Mouse (Mus musculus) heart, embryonic 10.5 days (tissue): ENCODE measurements around the gene Adcy1. TPM values are rescaled to one million over a fixed set of nuclear protein-coding genes. Genes with fewer than 3 reads are reported as not detected.

Source experiments
- DNase-seq: peaks from one replicate; pipeline ENCODE4 v3.0.0-alpha.2; 2017; ENCODE audit warnings: low spot score
- H3K27ac ChIP-seq: fragments of 300-500 bp; sonication (generic); 2 replicates; pipeline ENCODE4 v1.5.1; 2016; ENCODE audit warnings: mild to moderate bottlenecking
- H3K27me3 ChIP-seq: fragments of 300-500 bp; sonication (generic); 2 replicates; pipeline ENCODE4 v1.6.1; 2016; ENCODE audit warnings: mild to moderate bottlenecking; ENCODE audit not compliant: poor library complexity, insufficient read depth, severe bottlenecking
- H3K36me3 ChIP-seq: fragments of 300-500 bp; sonication (generic); 2 replicates; pipeline ENCODE4 v1.6.1; 2016; ENCODE audit warnings: mild to moderate bottlenecking, moderate library complexity
- H3K4me1 ChIP-seq: fragments of 300-500 bp; sonication (generic); 2 replicates; pipeline ENCODE4 v1.6.1; 2016; ENCODE audit warnings: mild to moderate bottlenecking
- H3K4me3 ChIP-seq: fragments of 300-500 bp; sonication (generic); 2 replicates; pipeline ENCODE4 v1.5.1; 2016; ENCODE audit warnings: mild to moderate bottlenecking, moderate library complexity
- H3K9me3 ChIP-seq: fragments of 300-500 bp; sonication (generic); 2 replicates; pipeline ENCODE4 v1.6.1; 2016; ENCODE audit warnings: mild to moderate bottlenecking, moderate library complexity
- WGBS: fragments of 180-500 bp; shearing (Covaris S2); methylation state at CpG from one replicate; pipeline ENCODE4 v1.1.7; 2016; 5-methylcytosine and 5-hydroxymethylcytosine counted together
- polyA plus RNA-seq: library from polyadenylated mRNA; unstranded; fragments of >200 nt; fragmentation: Nextera tagmentation; extraction: Ambion mirVana; gene quantifications from 2 replicates; pipeline ENCODE4 v1.2.1, GENCODE M21; 2016

Adcy1 gene
- polyA plus RNA-seq, 1 experiment from 2014 or later, result 2.0 TPM

DNA sequence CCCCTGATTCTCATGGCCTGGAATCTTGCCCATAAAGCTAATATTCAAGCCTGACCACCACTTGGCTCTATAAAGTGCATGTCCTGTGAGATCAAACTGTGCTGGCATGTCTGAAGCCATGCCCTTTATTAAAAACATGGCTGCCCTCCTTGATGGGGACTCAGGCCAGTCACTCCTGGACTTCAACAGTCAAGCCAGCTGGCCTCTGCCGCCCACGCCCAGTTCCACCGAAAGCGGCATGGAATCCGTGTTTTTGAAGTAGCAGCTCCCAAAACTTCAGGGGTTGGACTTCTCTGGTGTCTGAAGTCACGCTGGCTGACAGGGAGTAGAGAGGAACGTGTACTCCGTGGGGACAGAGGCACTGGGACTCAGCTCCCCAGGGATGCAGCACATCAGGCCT, 84.2 kb downstream of the Adcy1 start:
- Histone ChIP-seq H3K4me3 (no peak overlapping the region), H3K27ac (no peak overlapping the region), H3K9me3 (no peaks in the 10 kb centered on the region), H3K36me3 (peaks cover 19% of the 10 kb centered on the region), H3K4me1 (peaks cover 15% of the 10 kb centered on the region), H3K27me3 (no peaks in the 10 kb centered on the region)
- 86% methylated on average over 8 of the region's 8 CpGs for WGBS
- DNase-seq, result no peak

DNA sequence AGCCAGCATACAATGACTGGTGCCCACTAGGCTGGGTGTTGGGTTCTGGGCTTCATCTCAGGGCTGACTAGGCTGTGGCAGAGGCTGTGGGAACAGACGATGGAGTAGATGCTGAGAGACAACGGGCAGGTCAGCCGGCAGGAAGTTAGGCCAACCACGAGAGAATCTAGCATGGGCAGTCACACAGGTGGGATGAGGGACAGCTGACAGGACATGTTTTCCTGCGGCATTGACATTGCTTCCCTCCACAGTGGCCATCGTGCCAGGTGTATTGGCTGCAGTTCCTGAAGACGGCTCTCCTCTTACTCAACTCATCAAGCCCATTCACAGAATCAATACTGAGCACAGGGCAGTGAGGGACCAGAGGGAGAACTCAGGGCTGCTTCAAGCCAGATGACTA, 84.7 kb downstream of the Adcy1 start:
- no peaks in the 10 kb centered on the region for H3K9me3 ChIP-seq
- H3K36me3 ChIP-seq, result peaks cover 20% of the 10 kb centered on the region
- H3K27me3 ChIP-seq, result no peaks in the 10 kb centered on the region
- peaks cover 11% of the 10 kb centered on the region; the same call in 1 of the 2 replicates for H3K4me1 ChIP-seq
- H3K27ac ChIP-seq, result no peak overlapping the region
- no peak for DNase-seq
- H3K4me3 ChIP-seq, result no peak overlapping the region
- 83% methylated on average over 7 of the region's 7 CpGs for WGBS

DNA sequence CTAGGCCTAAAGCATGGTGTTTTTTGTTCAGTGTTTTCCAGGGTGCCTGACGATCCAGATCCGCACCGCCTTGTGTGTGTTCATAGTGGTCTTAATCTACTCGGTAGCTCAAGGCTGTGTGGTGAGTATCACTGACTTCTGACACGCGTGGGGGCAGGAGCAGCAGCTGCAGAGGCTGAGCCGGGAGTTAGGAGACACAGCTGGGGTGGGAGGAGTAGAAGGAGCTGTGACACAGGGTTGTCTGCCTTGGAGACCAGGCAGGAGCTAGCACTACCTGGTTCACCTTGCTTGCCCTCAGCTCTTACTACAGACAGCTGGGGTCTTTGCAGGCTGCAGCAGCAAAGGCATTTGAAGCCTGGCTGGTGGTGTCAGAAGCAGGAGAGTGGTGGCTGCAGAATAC, 86.2 kb downstream of the Adcy1 start:
- 71% methylated on average over 7 of the region's 7 CpGs for WGBS
- no peak overlapping the region for H3K27ac ChIP-seq

DNA sequence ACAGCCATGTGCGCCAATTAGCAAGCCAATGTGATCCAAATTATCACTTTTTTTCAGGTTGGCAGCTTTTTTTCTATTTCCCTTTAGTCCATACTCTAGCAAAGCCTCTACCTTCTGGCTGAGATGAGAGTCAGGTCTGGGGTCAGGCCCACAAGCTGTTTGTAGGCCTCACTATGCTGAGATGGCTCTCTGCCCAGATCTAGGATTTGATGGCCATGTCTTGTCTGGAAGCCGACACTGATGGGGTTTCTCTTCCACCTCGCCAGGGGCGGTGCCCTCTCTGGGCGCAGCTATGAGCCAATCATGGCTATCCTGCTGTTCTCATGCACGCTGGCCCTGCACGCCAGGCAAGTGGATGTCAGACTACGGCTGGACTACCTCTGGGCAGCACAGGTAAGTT, 87.2 kb downstream of the Adcy1 start:
- DNase-seq, result no peak
- Histone ChIP-seq H3K4me1 (0 out of 2 replicates have a peak, but pooled peaks cover 7% of the 10 kb centered on the region), H3K27ac (no peak overlapping the region), H3K27me3 (no peaks in the 10 kb centered on the region), H3K4me3 (no peak overlapping the region), H3K9me3 (no peaks in the 10 kb centered on the region), H3K36me3 (peaks cover 20% of the 10 kb centered on the region)
- 89% methylated on average over 8 of the region's 8 CpGs for WGBS

More for the DNA sequence above, 86.2 kb downstream of the Adcy1 start:
- Histone ChIP-seq H3K4me1 (peaks cover 11% of the 10 kb centered on the region; the same call in 1 of the 2 replicates), H3K4me3 (no peak overlapping the region), H3K27me3 (no peaks in the 10 kb centered on the region), H3K9me3 (no peaks in the 10 kb centered on the region), H3K36me3 (peaks cover 20% of the 10 kb centered on the region)
- DNase-seq, result no peak

DNA sequence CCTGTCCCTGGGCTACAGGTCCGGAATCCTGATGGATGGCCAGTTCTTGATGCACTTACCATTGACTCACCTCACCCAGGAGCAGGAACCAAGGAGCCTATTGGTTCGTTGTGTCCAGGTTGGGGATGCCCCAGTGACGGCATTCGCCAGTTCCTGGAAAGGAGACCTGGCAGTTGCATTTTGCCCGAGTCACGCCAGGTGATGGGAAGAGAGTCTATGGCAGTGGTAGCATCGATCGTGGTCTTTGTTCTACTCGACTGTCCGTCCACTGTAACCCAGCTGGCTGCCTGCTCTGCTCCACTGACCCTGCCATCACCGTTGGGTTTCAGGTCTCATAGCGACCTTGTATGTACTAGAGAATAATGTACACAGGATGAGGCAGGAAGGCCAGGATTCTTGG, 89.1 kb downstream of the Adcy1 start:
- Histone ChIP-seq H3K4me3 (no peak overlapping the region), H3K9me3 (no peaks in the 10 kb centered on the region), H3K27ac (no peak overlapping the region), H3K4me1 (0 out of 2 replicates have a peak, but pooled peaks cover 7% of the 10 kb centered on the region), H3K27me3 (no peaks in the 10 kb centered on the region), H3K36me3 (peaks cover 15% of the 10 kb centered on the region)
- DNase-seq, result no peak
- WGBS, result 92% methylated on average over 12 of the region's 12 CpGs

DNA sequence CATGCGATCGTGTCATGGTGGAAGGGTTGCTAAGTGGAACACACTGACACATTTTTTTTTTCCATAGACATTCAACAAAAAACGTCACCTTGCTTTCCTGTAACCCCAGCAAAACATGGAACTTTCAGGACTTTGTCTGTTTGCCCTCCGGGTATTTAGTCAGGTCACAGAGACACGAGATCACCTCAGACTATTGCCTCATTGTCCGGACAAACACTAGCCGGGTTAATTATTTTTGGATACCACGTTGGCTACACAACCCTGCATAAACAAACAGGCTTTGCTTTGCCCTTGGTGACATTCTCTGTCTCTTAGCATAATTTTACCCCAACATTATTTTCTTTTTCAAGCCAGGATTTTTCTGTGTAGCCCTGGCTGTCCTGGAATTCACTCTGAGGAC, 89.8 kb downstream of the Adcy1 start:
- H3K4me1 ChIP-seq, result 0 out of 2 replicates have a peak, but pooled peaks cover 7% of the 10 kb centered on the region
- no peak overlapping the region for H3K4me3 ChIP-seq
- H3K9me3 ChIP-seq, result no peaks in the 10 kb centered on the region
- H3K27ac ChIP-seq, result no peak overlapping the region
- 84% methylated on average over 8 of the region's 8 CpGs for WGBS
- DNase-seq, result no peak
- peaks cover 13% of the 10 kb centered on the region for H3K36me3 ChIP-seq
- H3K27me3 ChIP-seq, result no peaks in the 10 kb centered on the region

DNA sequence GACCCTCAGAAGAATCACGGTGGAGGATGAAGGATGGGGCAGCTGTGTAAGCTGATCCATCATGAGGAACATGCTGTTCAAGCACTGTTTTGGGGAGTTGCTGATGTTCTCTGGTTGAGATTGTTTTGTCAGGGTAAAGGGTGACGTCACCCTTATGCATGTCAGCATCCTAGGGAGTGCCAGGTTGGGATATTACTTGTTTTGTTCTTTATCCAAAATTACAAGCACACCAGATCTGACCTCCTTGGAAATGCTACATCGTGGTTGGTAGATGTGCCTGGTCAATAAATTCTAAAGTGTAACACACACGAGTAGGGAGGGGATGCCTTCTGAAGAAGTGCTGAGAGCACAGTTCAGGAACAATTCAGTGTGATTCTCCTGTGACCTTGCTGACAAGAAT, 93.1 kb downstream of the Adcy1 start:
- peaks cover 12% of the 10 kb centered on the region for H3K4me1 ChIP-seq
- peaks cover 4% of the 10 kb centered on the region; the same call in 1 of the 2 replicates for H3K36me3 ChIP-seq
- WGBS, result 66% methylated on average over 4 of the region's 4 CpGs
- H3K27me3 ChIP-seq, result no peaks in the 10 kb centered on the region
- no peak overlapping the region for H3K4me3 ChIP-seq
- H3K9me3 ChIP-seq, result no peaks in the 10 kb centered on the region
- no peak for DNase-seq
- H3K27ac ChIP-seq, result no peak overlapping the region

DNA sequence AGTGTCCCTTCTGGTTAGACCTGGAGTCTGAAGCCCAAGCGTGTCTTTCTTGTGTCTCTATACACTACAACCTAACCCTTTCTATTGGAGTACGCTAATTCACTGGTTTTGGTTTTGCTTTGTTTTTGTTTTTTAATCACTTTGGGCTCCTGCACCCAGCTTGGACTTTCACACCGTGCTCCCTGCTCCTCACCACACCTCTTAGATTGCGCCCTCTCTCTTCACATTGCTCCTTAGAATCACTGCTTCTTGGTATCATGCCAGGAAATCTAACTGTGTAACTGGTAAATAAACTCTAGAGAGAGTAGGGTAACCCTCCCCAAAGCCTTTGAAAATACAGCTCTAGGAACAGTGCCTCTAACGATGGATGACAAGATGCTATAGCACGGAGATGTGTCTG, 94.9 kb downstream of the Adcy1 start:
- 86% methylated on average over 6 of the region's 6 CpGs for WGBS

DNA sequence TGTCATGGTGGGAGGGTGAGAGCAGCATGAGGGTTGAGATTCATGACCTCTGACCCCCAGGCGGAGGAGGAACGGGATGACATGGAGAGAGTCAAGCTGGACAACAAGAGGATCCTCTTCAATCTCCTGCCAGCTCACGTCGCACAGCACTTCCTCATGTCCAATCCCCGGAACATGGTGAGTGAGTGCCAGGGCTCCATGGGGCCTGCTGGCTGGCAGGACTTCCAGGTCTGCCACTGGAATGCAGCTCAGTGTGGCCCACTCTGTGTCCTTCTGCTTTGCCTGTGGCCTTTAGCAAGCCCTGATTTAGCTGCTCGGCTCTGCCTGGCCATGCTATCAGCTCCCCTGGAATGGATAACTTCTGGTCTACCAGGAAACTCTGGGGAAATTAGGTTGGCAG, 96.9 kb downstream of the Adcy1 start:
- H3K9me3 ChIP-seq, result no peaks in the 10 kb centered on the region
- H3K4me1 ChIP-seq, result peaks cover 12% of the 10 kb centered on the region
- no peak for DNase-seq
- 68% methylated on average over 6 of the region's 6 CpGs for WGBS
- H3K27ac ChIP-seq, result peak overlapping the region; percentile 59
- H3K27me3 ChIP-seq, result no peaks in the 10 kb centered on the region
- H3K36me3 ChIP-seq, result no peaks in the 10 kb centered on the region
- no peak overlapping the region for H3K4me3 ChIP-seq

More for the DNA sequence above, 94.9 kb downstream of the Adcy1 start:
- no peaks in the 10 kb centered on the region for H3K36me3 ChIP-seq
- peaks cover 12% of the 10 kb centered on the region for H3K4me1 ChIP-seq
- DNase-seq, result no peak
- H3K9me3 ChIP-seq, result no peaks in the 10 kb centered on the region
- no peak overlapping the region for H3K4me3 ChIP-seq
- H3K27ac ChIP-seq, result no peak overlapping the region
- H3K27me3 ChIP-seq, result no peaks in the 10 kb centered on the region

DNA sequence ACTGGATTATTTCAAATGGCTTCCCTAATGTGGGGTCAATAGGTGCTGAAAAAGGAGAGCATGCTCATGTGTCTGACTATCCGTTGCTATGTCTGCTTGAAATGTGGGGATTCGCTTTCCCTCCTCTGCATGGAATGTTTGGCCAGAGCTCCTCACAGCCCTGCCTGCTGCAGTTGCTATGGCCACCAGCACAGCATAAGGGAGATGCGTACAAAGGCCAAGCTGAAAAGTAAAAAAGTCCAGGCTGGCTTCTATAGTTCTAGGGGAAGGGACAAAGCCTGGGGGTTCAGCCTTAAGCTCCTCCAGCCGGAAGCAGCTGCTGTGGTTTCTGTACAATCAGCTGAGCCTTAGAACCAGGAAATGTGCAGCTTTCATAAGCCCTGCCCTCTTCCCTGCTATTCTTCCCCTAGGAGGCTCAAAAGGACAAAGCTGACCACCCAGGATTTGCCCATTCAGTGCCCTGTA, 97.4 kb downstream of the Adcy1 start:
- no peaks in the 10 kb centered on the region for H3K9me3 ChIP-seq
- 0 out of 2 replicates have a peak, but pooled peaks cover 3% of the 10 kb centered on the region for H3K36me3 ChIP-seq
- no peaks in the 10 kb centered on the region for H3K27me3 ChIP-seq
- no peak overlapping the region for H3K4me3 ChIP-seq
- WGBS, result 70% methylated on average over 4 of the region's 4 CpGs
- peaks cover 12% of the 10 kb centered on the region for H3K4me1 ChIP-seq
- no peak overlapping the region for H3K27ac ChIP-seq
- no peak for DNase-seq

DNA sequence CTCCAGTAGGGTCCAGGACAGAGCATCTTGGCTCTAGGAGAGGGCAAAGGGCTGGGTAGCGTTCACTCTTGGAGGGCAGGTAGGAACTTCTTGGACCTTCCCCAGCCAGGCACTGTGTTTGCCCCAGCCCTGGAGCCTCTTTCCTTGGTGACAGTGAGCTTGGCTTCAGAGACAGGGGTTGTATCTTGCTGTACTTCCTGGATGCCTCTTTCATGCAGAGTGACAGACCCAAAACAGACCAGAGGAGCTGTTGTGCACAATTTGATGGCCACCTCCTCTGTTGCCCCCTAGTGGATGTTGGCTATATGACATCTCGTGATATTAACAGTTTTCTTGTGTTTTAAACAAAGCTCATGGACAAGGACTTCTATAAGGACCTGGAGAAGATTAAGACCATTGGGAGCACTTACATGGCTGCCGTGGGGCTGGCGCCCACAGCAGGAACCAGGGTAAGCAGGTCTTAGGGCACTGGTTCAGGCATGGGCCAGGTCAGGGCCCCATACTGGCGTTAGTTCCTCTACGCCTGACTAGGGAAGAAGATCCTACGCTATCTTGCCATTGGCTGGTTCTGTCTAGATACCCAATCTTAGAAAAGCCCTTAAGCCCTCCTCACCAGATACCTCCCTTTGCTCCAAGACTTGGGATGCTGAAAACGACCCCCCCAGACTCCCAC, 98.3 kb downstream of the Adcy1 start:
- Histone ChIP-seq H3K4me3 (no peak overlapping the region), H3K4me1 (peaks cover 12% of the 10 kb centered on the region), H3K9me3 (no peaks in the 10 kb centered on the region), H3K36me3 (0 out of 2 replicates have a peak, but pooled peaks cover 7% of the 10 kb centered on the region), H3K27me3 (no peaks in the 10 kb centered on the region), H3K27ac (no peak overlapping the region)
- no peak for DNase-seq
- 72% methylated on average over 8 of the region's 8 CpGs for WGBS

DNA sequence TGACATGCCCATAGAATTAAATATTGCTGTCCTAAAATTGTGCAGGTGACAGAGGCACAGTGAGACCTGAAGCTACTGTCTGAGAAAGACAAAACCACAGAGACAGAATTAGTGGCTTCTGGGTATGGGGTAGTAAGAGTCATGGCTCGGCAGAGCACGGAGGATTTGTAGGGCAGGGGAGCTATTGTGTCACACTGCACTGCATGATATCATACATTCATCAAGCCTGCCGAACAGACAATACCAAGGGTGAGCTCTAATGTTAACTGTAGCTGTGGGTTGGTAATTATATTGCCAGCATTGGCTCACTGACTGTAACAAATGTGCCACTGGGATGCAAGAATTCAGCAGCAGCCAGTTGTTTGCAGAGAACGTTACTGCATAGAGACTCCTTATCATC, 101.1 kb downstream of the Adcy1 start:
- peaks cover 12% of the 10 kb centered on the region for H3K4me1 ChIP-seq
- no peaks in the 10 kb centered on the region for H3K27me3 ChIP-seq
- no peak for DNase-seq
- no peak overlapping the region for H3K27ac ChIP-seq
- peaks cover 15% of the 10 kb centered on the region for H3K36me3 ChIP-seq
- 82% methylated on average over 4 of the region's 4 CpGs for WGBS
- no peak overlapping the region for H3K4me3 ChIP-seq
- no peaks in the 10 kb centered on the region for H3K9me3 ChIP-seq

DNA sequence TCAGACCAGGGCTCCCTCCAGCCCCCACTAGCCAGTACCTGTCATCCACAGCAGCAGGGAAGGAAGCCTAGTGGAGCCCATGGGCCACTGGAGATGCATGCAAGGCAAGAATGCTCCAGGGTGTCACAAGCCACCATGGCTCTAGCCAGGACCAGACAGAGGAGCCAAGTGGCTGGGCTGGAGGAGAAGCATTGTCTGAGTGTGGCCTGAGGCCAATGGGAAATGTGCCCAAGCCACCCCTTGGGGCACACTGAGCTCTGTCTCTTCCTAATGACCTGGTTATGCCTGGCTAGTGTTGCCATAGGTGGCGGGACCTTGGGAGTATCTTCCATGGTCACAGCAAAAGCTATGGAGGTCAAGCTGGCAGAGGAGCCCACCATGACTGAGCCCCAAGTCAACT, 106.4 kb downstream of the Adcy1 start:
- H3K27me3 ChIP-seq, result no peaks in the 10 kb centered on the region
- H3K4me3 ChIP-seq, result no peak overlapping the region
- no peak for DNase-seq
- no peak overlapping the region for H3K27ac ChIP-seq
- WGBS, result 82% methylated on average over 1 of the region's 1 CpGs
- no peaks in the 10 kb centered on the region for H3K4me1 ChIP-seq
- peaks cover 25% of the 10 kb centered on the region for H3K36me3 ChIP-seq
- no peaks in the 10 kb centered on the region for H3K9me3 ChIP-seq

DNA sequence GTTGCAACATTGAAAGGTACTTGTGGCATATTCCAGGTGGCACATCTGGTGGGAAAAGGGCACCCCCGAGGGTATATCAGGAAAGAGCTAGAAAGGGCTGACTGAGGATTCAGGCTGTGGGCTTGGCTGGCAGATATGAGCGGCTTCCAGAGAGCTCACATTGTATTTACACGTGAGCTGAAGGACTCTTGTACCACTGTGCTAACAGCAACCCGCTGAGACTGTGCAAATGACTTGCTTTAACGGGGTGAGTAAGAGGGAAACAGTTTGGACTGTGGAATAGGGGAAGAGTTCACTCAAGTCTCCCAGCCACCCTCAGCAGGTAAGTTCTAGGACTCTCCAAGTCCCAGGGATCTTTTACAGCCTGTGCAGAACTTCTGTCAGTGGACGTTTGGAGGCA, 110.4 kb downstream of the Adcy1 start:
- WGBS, result 76% methylated on average over 6 of the region's 6 CpGs
- Histone ChIP-seq H3K9me3 (no peaks in the 10 kb centered on the region), H3K4me3 (no peak overlapping the region), H3K4me1 (no peaks in the 10 kb centered on the region), H3K36me3 (peaks cover 13% of the 10 kb centered on the region; the same call in 1 of the 2 replicates), H3K27ac (no peak overlapping the region), H3K27me3 (no peaks in the 10 kb centered on the region)
- DNase-seq, result no peak
